Mouse (Mus musculus): ENCODE measurements at regions not wholly inside any gene's neighbourhood (a gene's known extent, or its start where the extent isn't known, plus 50 kb on each side); places are given as distances from the start of the nearest gene placed in this dataset.

GRCm38 (mm10) chr1:73830486-73831132 lies 293.6 kb downstream of the Tns1 start:
- Histone ChIP-seq H3K9me3 (no peaks in the 10 kb centered on the region), H3K4me1 (peaks cover 17% of the 10 kb centered on the region), H3K27me3 (0 out of 2 replicates have a peak, but pooled peaks cover 2% of the 10 kb centered on the region), H3K9ac (no peak overlapping the region), H3K4me2 (no peak overlapping the region), H3K27ac (no peak overlapping the region), H3K4me3 (no peak overlapping the region), H3K36me3 (no peaks in the 10 kb centered on the region)
- ATAC-seq (ENCODE audit: insufficient number of reproducible peaks, low FRiP score, low TSS enrichment, low read depth): no peak
- WGBS: 36% methylated on average over 9 of the region's 9 CpGs

- no peak overlapping the region for H3K4me3 ChIP-seq
- H3K27ac ChIP-seq: no peak overlapping the region
- peaks cover 25% of the 10 kb centered on the region for H3K4me1 ChIP-seq
- H3K4me2 ChIP-seq: no peak overlapping the region
- H3K9ac ChIP-seq: no peak overlapping the region
- H3K9me3 ChIP-seq: no peaks in the 10 kb centered on the region
- no peaks in the 10 kb centered on the region for H3K36me3 ChIP-seq
- 0 out of 2 replicates have a peak, but pooled peaks cover 2% of the 10 kb centered on the region for H3K27me3 ChIP-seq
- 62% methylated on average over 10 of the region's 10 CpGs for WGBS
- ATAC-seq (ENCODE audit: insufficient number of reproducible peaks, low FRiP score, low TSS enrichment, low read depth): no peak
These were observed 295.3 kb downstream of the Tns1 start for GRCm38 (mm10) chr1:73828996-73829395.

DNA sequence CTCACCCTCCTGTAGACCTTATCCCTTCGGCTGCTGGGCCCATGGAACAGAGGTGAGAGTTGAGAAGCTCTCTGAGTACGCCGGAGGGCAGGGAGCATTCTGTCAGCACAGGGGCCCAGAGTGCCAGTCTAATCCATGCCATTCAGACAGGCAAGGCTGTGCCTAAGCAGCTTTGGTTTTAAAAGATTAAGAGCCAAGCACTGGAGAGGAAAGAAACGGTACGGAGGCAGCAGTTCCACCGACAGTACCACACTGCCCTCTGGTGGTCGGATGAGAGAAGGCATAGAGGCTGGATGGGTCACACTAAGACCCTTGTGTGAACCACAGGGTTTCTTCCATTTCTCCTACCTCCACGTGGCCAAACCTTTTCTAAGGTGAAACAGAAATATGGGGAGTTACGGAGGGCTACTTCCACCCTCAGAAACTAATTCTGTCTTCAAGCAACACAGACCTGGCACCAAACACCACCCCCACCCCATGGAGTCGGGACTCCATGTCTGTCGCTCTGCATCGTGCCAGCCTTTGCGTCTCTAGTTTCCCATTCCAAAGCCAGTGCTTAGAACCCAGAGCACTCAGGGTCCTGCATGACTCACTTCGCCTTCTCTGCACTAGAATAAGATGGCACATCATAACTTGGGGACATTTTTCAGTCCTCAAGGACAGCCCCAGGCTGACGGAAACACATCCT lies 297.9 kb downstream of the Tns1 start:
- peaks cover 25% of the 10 kb centered on the region for H3K4me1 ChIP-seq
- no peak overlapping the region for H3K4me2 ChIP-seq
- H3K9ac ChIP-seq: no peak overlapping the region
- 39% methylated on average over 15 of the region's 15 CpGs for WGBS
- H3K27ac ChIP-seq: no peak overlapping the region
- H3K9me3 ChIP-seq: no peaks in the 10 kb centered on the region
- H3K4me3 ChIP-seq: no peak overlapping the region
- peak; percentile 12; the same call in 1 of the 2 replicates for ATAC-seq (ENCODE audit: insufficient number of reproducible peaks, low FRiP score, low TSS enrichment, low read depth)
- no peaks in the 10 kb centered on the region for H3K36me3 ChIP-seq
- 0 out of 2 replicates have a peak, but pooled peaks cover 2% of the 10 kb centered on the region for H3K27me3 ChIP-seq

DNA sequence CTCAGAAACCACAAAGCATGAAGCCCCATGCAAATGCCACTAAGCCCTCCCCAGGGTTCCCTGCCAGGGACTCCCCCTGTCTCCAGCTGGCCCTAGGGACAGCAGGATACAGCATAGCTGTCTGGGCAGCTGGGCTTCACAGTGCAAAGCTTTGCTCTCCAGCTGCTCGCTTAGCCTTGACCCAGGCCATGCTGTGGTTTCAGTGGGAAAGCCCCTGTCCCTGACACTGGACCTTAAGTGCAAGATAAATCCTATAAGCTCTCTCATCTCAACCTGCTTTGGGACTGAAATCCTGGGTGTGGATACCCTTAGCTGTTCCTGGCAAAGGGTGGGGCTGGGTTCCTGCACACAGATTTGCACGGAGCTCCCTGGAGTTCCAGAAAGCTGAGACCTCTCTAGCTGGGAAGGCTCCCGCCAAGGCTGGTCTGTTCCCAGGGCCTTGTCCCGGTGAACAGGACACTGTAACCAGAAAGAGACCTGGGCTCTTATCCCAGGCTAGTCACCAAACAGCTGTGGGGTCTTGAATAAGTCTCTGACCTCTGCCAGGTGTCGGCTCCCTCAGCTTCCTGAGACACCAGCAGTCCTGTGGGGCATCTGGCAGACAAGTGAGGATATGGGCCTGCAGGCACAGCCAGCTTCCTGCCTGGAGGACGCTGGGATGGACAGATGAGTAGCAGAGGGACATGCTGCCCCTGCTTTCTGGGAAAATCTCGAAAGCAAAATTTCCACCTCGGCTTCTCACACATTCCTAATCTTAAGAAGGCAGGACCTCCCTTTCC lies 299.7 kb downstream of the Tns1 start:
- no peak overlapping the region for H3K9ac ChIP-seq
- WGBS: 51% methylated on average over 8 of the region's 8 CpGs
- no peak overlapping the region for H3K4me2 ChIP-seq
- H3K27me3 ChIP-seq: 0 out of 2 replicates have a peak, but pooled peaks cover 2% of the 10 kb centered on the region
- H3K9me3 ChIP-seq: no peaks in the 10 kb centered on the region
- no peak overlapping the region; the same call in 1 of the 2 replicates for H3K27ac ChIP-seq
- ATAC-seq (ENCODE audit: insufficient number of reproducible peaks, low FRiP score, low TSS enrichment, low read depth): peak; percentile 42; the same call in 1 of the 2 replicates
- peaks cover 29% of the 10 kb centered on the region for H3K4me1 ChIP-seq
- H3K36me3 ChIP-seq: no peaks in the 10 kb centered on the region
- H3K4me3 ChIP-seq: no peak overlapping the region

GRCm38 (mm10) chr1:73823726-73824125 lies 300.5 kb downstream of the Tns1 start:
- peaks cover 26% of the 10 kb centered on the region for H3K4me1 ChIP-seq
- H3K27ac ChIP-seq: no peak overlapping the region
- ATAC-seq (ENCODE audit: insufficient number of reproducible peaks, low FRiP score, low TSS enrichment, low read depth): no peak

DNA sequence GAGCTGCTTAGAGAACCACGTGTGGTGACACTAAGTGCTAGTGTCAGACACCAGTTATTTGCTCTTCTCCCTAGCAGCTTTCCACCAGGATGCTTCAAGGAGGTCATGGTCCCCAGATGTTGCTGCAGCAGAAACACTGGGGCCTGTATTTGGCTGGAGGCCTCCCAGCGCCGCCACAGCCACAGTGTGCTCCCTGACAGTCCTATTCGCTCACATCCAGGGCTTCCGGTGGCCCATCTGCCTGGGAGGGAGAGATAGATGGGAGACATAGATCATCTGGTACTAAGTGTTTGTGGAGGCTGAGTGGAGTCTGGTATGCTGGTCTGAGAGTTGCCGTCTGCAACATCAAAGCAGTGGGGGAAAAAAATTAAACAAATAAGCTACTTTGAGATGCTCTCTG lies 301.6 kb downstream of the Tns1 start:
- Histone ChIP-seq H3K4me2 (no peak overlapping the region), H3K4me1 (peaks cover 25% of the 10 kb centered on the region), H3K4me3 (no peak overlapping the region), H3K9ac (no peak overlapping the region), H3K27me3 (no peaks in the 10 kb centered on the region), H3K27ac (no peak overlapping the region), H3K9me3 (no peaks in the 10 kb centered on the region), H3K36me3 (no peaks in the 10 kb centered on the region)
- 54% methylated on average over 6 of the region's 6 CpGs for WGBS
- ATAC-seq (ENCODE audit: insufficient number of reproducible peaks, low FRiP score, low TSS enrichment, low read depth): no peak

More at GRCm38 (mm10) chr1:73823726-73824125, 300.5 kb downstream of the Tns1 start:
- Histone ChIP-seq H3K4me2 (no peak overlapping the region), H3K4me3 (no peak overlapping the region), H3K9me3 (no peaks in the 10 kb centered on the region), H3K9ac (no peak overlapping the region), H3K27me3 (0 out of 2 replicates have a peak, but pooled peaks cover 2% of the 10 kb centered on the region), H3K36me3 (no peaks in the 10 kb centered on the region)
- WGBS: 83% methylated on average over 10 of the region's 10 CpGs

DNA sequence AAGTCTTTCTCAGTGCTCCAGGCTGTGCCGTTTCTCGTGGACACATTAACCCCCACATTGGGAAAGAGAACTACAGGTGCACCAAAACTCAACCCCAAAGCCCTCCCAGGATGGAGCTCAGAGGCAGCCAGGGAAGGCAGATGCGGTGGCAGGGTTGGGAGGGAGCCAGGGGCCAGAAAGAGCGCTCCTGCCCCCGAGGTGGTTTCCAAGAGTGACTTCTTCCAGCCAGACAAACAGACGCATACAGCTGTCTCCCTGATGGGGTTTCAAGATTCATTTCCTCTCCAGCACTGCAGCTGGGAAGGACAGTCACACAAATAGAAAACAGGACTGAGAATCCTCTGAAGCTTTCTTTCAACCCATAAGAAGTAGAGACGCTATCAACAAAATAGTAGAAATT lies 303.5 kb downstream of the Tns1 start:
- no peak overlapping the region for H3K4me3 ChIP-seq
- ATAC-seq (ENCODE audit: insufficient number of reproducible peaks, low FRiP score, low TSS enrichment, low read depth): no peak
- H3K9me3 ChIP-seq: no peaks in the 10 kb centered on the region
- H3K36me3 ChIP-seq: no peaks in the 10 kb centered on the region
- no peaks in the 10 kb centered on the region for H3K27me3 ChIP-seq
- no peak overlapping the region for H3K4me2 ChIP-seq
- no peak overlapping the region for H3K9ac ChIP-seq
- H3K27ac ChIP-seq: no peak overlapping the region
- H3K4me1 ChIP-seq: peaks cover 12% of the 10 kb centered on the region
- 50% methylated on average over 7 of the region's 7 CpGs for WGBS

- no peaks in the 10 kb centered on the region for H3K36me3 ChIP-seq
- 87% methylated on average over 3 of the region's 3 CpGs for WGBS
- no peak overlapping the region for H3K4me2 ChIP-seq
- H3K9ac ChIP-seq: no peak overlapping the region
- no peaks in the 10 kb centered on the region for H3K4me1 ChIP-seq
- H3K27me3 ChIP-seq: no peaks in the 10 kb centered on the region
- no peak overlapping the region for H3K4me3 ChIP-seq
- no peak overlapping the region for H3K27ac ChIP-seq
- H3K9me3 ChIP-seq: no peaks in the 10 kb centered on the region
- ATAC-seq (ENCODE audit: insufficient number of reproducible peaks, low FRiP score, low TSS enrichment, low read depth): no peak
These were observed 317.0 kb downstream of the Tns1 start for GRCm38 (mm10) chr1:73807206-73807605.

GRCm38 (mm10) chr1:73805156-73805555 lies 319.1 kb downstream of the Tns1 start:
- Histone ChIP-seq H3K27me3 (no peaks in the 10 kb centered on the region), H3K4me1 (no peaks in the 10 kb centered on the region), H3K4me2 (no peak overlapping the region), H3K36me3 (no peaks in the 10 kb centered on the region), H3K4me3 (no peak overlapping the region), H3K27ac (no peak overlapping the region), H3K9ac (no peak overlapping the region), H3K9me3 (no peaks in the 10 kb centered on the region)
- WGBS: 88% methylated on average over 9 of the region's 9 CpGs
- ATAC-seq (ENCODE audit: insufficient number of reproducible peaks, low FRiP score, low TSS enrichment, low read depth): no peak

- Histone ChIP-seq H3K4me2 (no peak overlapping the region), H3K36me3 (no peaks in the 10 kb centered on the region), H3K4me1 (peaks cover 7% of the 10 kb centered on the region; the same call in 1 of the 2 replicates), H3K4me3 (no peak overlapping the region), H3K27me3 (no peaks in the 10 kb centered on the region), H3K9ac (no peak overlapping the region), H3K27ac (no peak overlapping the region), H3K9me3 (no peaks in the 10 kb centered on the region)
- WGBS: 68% methylated on average over 1 of the region's 1 CpGs
- no peak for ATAC-seq (ENCODE audit: insufficient number of reproducible peaks, low FRiP score, low TSS enrichment, low read depth)
These were observed 324.3 kb downstream of the Tns1 start for GRCm38 (mm10) chr1:73799996-73800395.

- H3K4me1 ChIP-seq: peaks cover 7% of the 10 kb centered on the region; the same call in 1 of the 2 replicates
- no peak for ATAC-seq (ENCODE audit: insufficient number of reproducible peaks, low FRiP score, low TSS enrichment, low read depth)
- no peak overlapping the region for H3K27ac ChIP-seq
- H3K4me3 ChIP-seq: no peak overlapping the region
- H3K36me3 ChIP-seq: no peaks in the 10 kb centered on the region
- H3K9ac ChIP-seq: no peak overlapping the region
- no peaks in the 10 kb centered on the region for H3K9me3 ChIP-seq
- WGBS: 63% methylated on average over 8 of the region's 8 CpGs
- H3K27me3 ChIP-seq: no peaks in the 10 kb centered on the region
- no peak overlapping the region for H3K4me2 ChIP-seq
These were observed 325.0 kb downstream of the Tns1 start for GRCm38 (mm10) chr1:73799246-73799645.

GRCm38 (mm10) chr1:73797858-73798257 lies 326.4 kb downstream of the Tns1 start:
- WGBS: 51% methylated on average over 2 of the region's 2 CpGs
- Histone ChIP-seq H3K9me3 (no peaks in the 10 kb centered on the region), H3K4me2 (no peak overlapping the region), H3K9ac (no peak overlapping the region), H3K4me3 (no peak overlapping the region), H3K27me3 (no peaks in the 10 kb centered on the region), H3K36me3 (no peaks in the 10 kb centered on the region), H3K27ac (peak overlapping the region; percentile 72), H3K4me1 (peaks cover 7% of the 10 kb centered on the region; the same call in 1 of the 2 replicates)
- ATAC-seq (ENCODE audit: insufficient number of reproducible peaks, low FRiP score, low TSS enrichment, low read depth): peak; percentile 47; the same call in 1 of the 2 replicates
